Mouse (Mus musculus) lung, embryonic 14.5 days (tissue): ENCODE measurements around the gene Agbl3. TPM values are rescaled to one million over a fixed set of nuclear protein-coding genes. Genes with fewer than 3 reads are reported as not detected.
A peak's percentile ranks its signal among the peaks of the same experiment; 100 is the strongest.

ENCODE experiments used
- ATAC-seq: fragments of 200-750 bp; cut with Nextera tagmentation; 2 replicates; pipeline ENCODE4 v1.8.0; 2017; ENCODE audit warnings: mild to moderate bottlenecking, moderate TSS enrichment, moderate library complexity; ENCODE audit not compliant: insufficient read depth
- DNase-seq: peaks from one replicate; pipeline ENCODE4 v3.0.0-alpha.2; 2015
- H3K27ac ChIP-seq: fragments of 300-500 bp; sonication (generic); 2 replicates; pipeline ENCODE4 v1.5.1; 2014; ENCODE audit warnings: low read depth, mild to moderate bottlenecking, moderate library complexity
- H3K27me3 ChIP-seq: fragments of 300-500 bp; sonication (generic); 2 replicates; pipeline ENCODE4 v1.6.1; 2014; ENCODE audit warnings: low read length, control low read depth; ENCODE audit not compliant: insufficient read depth
- H3K36me3 ChIP-seq: fragments of 300-500 bp; sonication (generic); 2 replicates; pipeline ENCODE4 v1.6.1; 2014; ENCODE audit warnings: control low read depth; ENCODE audit not compliant: insufficient read depth
- H3K4me1 ChIP-seq: fragments of 300-500 bp; sonication (generic); 2 replicates; pipeline ENCODE4 v1.6.1; 2014; ENCODE audit warnings: antibody characterized with exemption, control low read depth; ENCODE audit not compliant: insufficient read depth
- H3K4me2 ChIP-seq: fragments of 300-500 bp; sonication (generic); 2 replicates; pipeline ENCODE4 v1.6.1; 2014; ENCODE audit warnings: mild to moderate bottlenecking
- H3K4me3 ChIP-seq: fragments of 300-500 bp; sonication (generic); 2 replicates; pipeline ENCODE4 v1.5.1; 2014; ENCODE audit warnings: low read depth, low read length
- H3K9ac ChIP-seq: fragments of 300-500 bp; sonication (generic); 2 replicates; pipeline ENCODE4 v1.6.1; 2014
- H3K9me3 ChIP-seq: fragments of 300-500 bp; sonication (generic); 2 replicates; pipeline ENCODE4 v1.6.1; 2016; ENCODE audit warnings: low read depth, low read length, control low read depth
- CTCF ChIP-seq: IDR thresholded peaks from 2 replicates; pipeline ENCODE4 v1.5.1; 2016; ENCODE audit warnings: antibody characterized with exemption, low read depth
- WGBS: fragments of 180-500 bp; shearing (Covaris S2); extraction: QIAGEN DNeasy Blood & Tissue Kit; methylation state at CpG from one replicate; pipeline ENCODE4 v1.1.7; 2014; 5-methylcytosine and 5-hydroxymethylcytosine counted together
- polyA plus RNA-seq: library from polyadenylated mRNA; unstranded; fragments of >200 nt; fragmentation: Nextera tagmentation; extraction: Ambion mirVana; gene quantifications from 2 replicates; pipeline ENCODE4 v1.2.1, GENCODE M21; 2014

The Agbl3 gene
- polyA plus RNA-seq, 1 experiment from 2014 or later = 11.6 TPM

- H3K9me3 ChIP-seq = no peaks in the 10 kb centered on the region
- 54% methylated on average over 2 of the region's 2 CpGs for WGBS
- no peak overlapping the region for H3K9ac ChIP-seq
- no peak overlapping the region for H3K27ac ChIP-seq
- no peak; the same call in 1 of the 2 replicates for TF ChIP-seq CTCF
- H3K4me2 ChIP-seq = no peak overlapping the region
- no peaks in the 10 kb centered on the region for H3K27me3 ChIP-seq
- peaks cover 10% of the 10 kb centered on the region for H3K4me1 ChIP-seq
- no peak overlapping the region for H3K4me3 ChIP-seq
- peaks cover 60% of the 10 kb centered on the region for H3K36me3 ChIP-seq
- DNase-seq (no peak), ATAC-seq (no peak)
Measured at GRCm38 (mm10) chr6:34906125-34906524, 125.9 kb downstream of the Agbl3 start.

GRCm38 (mm10) chr6:34906661-34907060 is 126.4 kb downstream of the Agbl3 start:
- WGBS = 84% methylated on average over 4 of the region's 4 CpGs
- peaks cover 10% of the 10 kb centered on the region for H3K4me1 ChIP-seq
- ATAC-seq = no peak

GRCm38 (mm10) chr6:34907121-34907614 is 126.9 kb downstream of the Agbl3 start:
- H3K9me3 ChIP-seq = no peaks in the 10 kb centered on the region
- no peak for DNase-seq
- peaks cover 10% of the 10 kb centered on the region for H3K4me1 ChIP-seq
- H3K4me2 ChIP-seq = no peak overlapping the region
- H3K27me3 ChIP-seq = no peaks in the 10 kb centered on the region
- no peak for TF ChIP-seq CTCF
- H3K9ac ChIP-seq = no peak overlapping the region
- H3K27ac ChIP-seq = peak overlapping the region; percentile 38; the same call in 1 of the 2 replicates
- no peak for ATAC-seq
- H3K36me3 ChIP-seq = peaks cover 56% of the 10 kb centered on the region
- 72% methylated on average over 2 of the region's 2 CpGs for WGBS
- H3K4me3 ChIP-seq = no peak overlapping the region

More at GRCm38 (mm10) chr6:34906661-34907060, 126.4 kb downstream of the Agbl3 start:
- H3K9ac ChIP-seq = no peak overlapping the region
- TF ChIP-seq CTCF = no peak
- no peaks in the 10 kb centered on the region for H3K9me3 ChIP-seq
- H3K27me3 ChIP-seq = no peaks in the 10 kb centered on the region
- H3K4me2 ChIP-seq = no peak overlapping the region
- no peak overlapping the region for H3K4me3 ChIP-seq
- DNase-seq = no peak
- H3K36me3 ChIP-seq = peaks cover 56% of the 10 kb centered on the region
- H3K27ac ChIP-seq = 0 out of 2 replicates have a peak overlapping the region, but pooled peaks have one; percentile 4

- 78% methylated on average over 18 of the region's 18 CpGs for WGBS
- peak overlapping the region; percentile 38; the same call in 1 of the 2 replicates for H3K27ac ChIP-seq
- ATAC-seq (no peak), DNase-seq (no peak)
- H3K9ac ChIP-seq = no peak overlapping the region
- no peak overlapping the region for H3K4me3 ChIP-seq
- H3K9me3 ChIP-seq = no peaks in the 10 kb centered on the region
- H3K36me3 ChIP-seq = peaks cover 56% of the 10 kb centered on the region
- H3K4me2 ChIP-seq = no peak overlapping the region
- TF ChIP-seq CTCF = no peak
- peaks cover 10% of the 10 kb centered on the region for H3K4me1 ChIP-seq
- no peaks in the 10 kb centered on the region for H3K27me3 ChIP-seq
Measured at GRCm38 (mm10) chr6:34907696-34908260, 127.5 kb downstream of the Agbl3 start.

Other genes with a start within 250 kb of the Agbl3 start
- gene Cald1, start 181.9 kb upstream of the Agbl3 start, polyA plus RNA-seq = 283 and 297 TPM in 2 replicates
- gene Tmem140, start 82.7 kb downstream of the Agbl3 start, polyA plus RNA-seq = 2.7 TPM in 2 replicates
- 15.0 and 17.6 TPM in 2 replicates for gene Cyren, start 97.6 kb downstream of the Agbl3 start, polyA plus RNA-seq
- gene Wdr91, start 130.4 kb downstream of the Agbl3 start, polyA plus RNA-seq = 14.7 and 16.2 TPM in 2 replicates
- not detected in 2 replicates for gene Stra8, start 139.7 kb downstream of the Agbl3 start, polyA plus RNA-seq
- 0.20 and 0.62 TPM in 2 replicates for gene Slc23a4, start 208.0 kb downstream of the Agbl3 start, polyA plus RNA-seq